Comparison of ENCODE assay signal across 10 mouse cellular contexts in genomic region chr6:147268143-147268790, GRCm38 (mm10). TPM values are rescaled to one million over a fixed set of nuclear protein-coding genes. Genes with fewer than 3 reads are reported as not detected.
DNase-seq lines count a peak whose midpoint lies in the region; ATAC-seq and TF ChIP-seq lines count a peak whose summit lies in the region.
"Had no signal": no experiment of that assay in that cellular context is flagged by ENCODE, and none has a peak within 500 bp of the region (broad histone marks: within the 10 kb centered on the region; RNA-seq: fewer than 3 reads in every experiment).

No protein-coding gene starts in this region.

- H3K4me1 ChIP-seq in heart, embryonic 13.5 days: peaks cover 9% of the 10 kb centered on the region
- no peaks in the 10 kb centered on the region for H3K4me1 ChIP-seq in ES-E14 (ENCODE audit: control insufficient read depth in 2 of 2, insufficient read depth in 2 of 2, low read length in 2 of 2, poor library complexity in 1 of 2)
- peaks cover 24% of the 10 kb centered on the region for H3K4me1 ChIP-seq in limb, embryonic 15.5 days
- peaks cover 4% of the 10 kb centered on the region for H3K4me1 ChIP-seq in stomach, embryonic 16.5 days (ENCODE audit: control insufficient read depth, insufficient read depth, low read length)

- H3K9me3 ChIP-seq in heart, embryonic 13.5 days: no peaks in the 10 kb centered on the region
- no peaks in the 10 kb centered on the region for H3K9me3 ChIP-seq in ES-E14 (ENCODE audit: control insufficient read depth, insufficient read depth, low read depth, low read length)
- H3K9me3 ChIP-seq in limb, embryonic 15.5 days: no peaks in the 10 kb centered on the region
- no peaks in the 10 kb centered on the region for H3K9me3 ChIP-seq in stomach, embryonic 16.5 days (replicated peaks; ENCODE audit: control insufficient read depth, low read length)
- H3K9me3 ChIP-seq: G1E; stomach, embryonic 15.5 days had no signal

- 3% methylated on average over 19 of the region's 19 CpGs for WGBS in heart, embryonic 13.5 days
- 2% methylated on average over 19 of the region's 19 CpGs for WGBS in limb, embryonic 15.5 days
- 4% methylated on average over 19 of the region's 19 CpGs for WGBS in stomach, embryonic 16.5 days

- ATAC-seq in heart, embryonic 13.5 days (ENCODE audit: extremely low read depth, insufficient number of reproducible peaks, low FRiP score, low TSS enrichment): no peak
- ATAC-seq in limb, embryonic 15.5 days (ENCODE audit: insufficient number of reproducible peaks, low FRiP score, low TSS enrichment, low read depth): 0 out of 2 replicates have a peak, but pooled peaks have one; percentile 21
- peak; percentile 31; the same call in 1 of the 2 replicates for ATAC-seq in stomach, embryonic 16.5 days (ENCODE audit: insufficient read depth, low FRiP score)
- no peak for ATAC-seq in frontal cortex, adult (ENCODE audit: low TSS enrichment)

- H3K9ac ChIP-seq in heart, embryonic 13.5 days: no peak overlapping the region
- no peak overlapping the region for H3K9ac ChIP-seq in ES-E14 (ENCODE audit: insufficient read depth, low read depth, low read length, poor library complexity, severe bottlenecking)
- H3K9ac ChIP-seq in limb, embryonic 15.5 days: no peak overlapping the region
- H3K9ac ChIP-seq in stomach, embryonic 16.5 days (ENCODE audit: low read length): no peak overlapping the region
- H3K9ac ChIP-seq: stomach, embryonic 15.5 days had no signal

- no peak overlapping the region for H3K4me3 ChIP-seq in heart, embryonic 13.5 days
- 0 out of 4 replicates have a peak overlapping the region, but pooled peaks of 1 of the 2 experiments have one; percentile 11 for H3K4me3 ChIP-seq in ES-E14 (ENCODE audit: insufficient read depth in 1 of 2, low read depth in 1 of 2, low read length in 2 of 2, poor library complexity in 1 of 2, severe bottlenecking in 1 of 2)
- H3K4me3 ChIP-seq in limb, embryonic 15.5 days: no peak overlapping the region
- H3K4me3 ChIP-seq in stomach, embryonic 16.5 days (replicated peaks; ENCODE audit: low read length): no peak overlapping the region
- H3K4me3 ChIP-seq: stomach, embryonic 15.5 days had no signal

- peaks cover 72% of the 10 kb centered on the region for H3K27me3 ChIP-seq in heart, embryonic 13.5 days (replicated peaks)
- H3K27me3 ChIP-seq in limb, embryonic 15.5 days: peaks cover 48% of the 10 kb centered on the region
- H3K27me3 ChIP-seq in stomach, embryonic 16.5 days (ENCODE audit: control insufficient read depth, insufficient read depth, low read length): peaks cover 30% of the 10 kb centered on the region

- in situ Hi-C loops in ES-E14 (cut with MboI; ENCODE audit: low sequenced_read_pairs in 2 of 2, unreplicated experiment in 2 of 2): no loop called here

- intact Hi-C loops in heart, postnatal 36 days (cut with DNase I): loop anchor here (10.0 kb wide), 1 partner anchor 547 kb away; no protein-coding TSS in a partner anchor

- H3K4me2 ChIP-seq in heart, embryonic 13.5 days: 0 out of 2 replicates have a peak overlapping the region, but pooled peaks have one; percentile 14
- 0 out of 2 replicates have a peak overlapping the region, but pooled peaks have one; percentile 19 for H3K4me2 ChIP-seq in limb, embryonic 15.5 days
- peak overlapping the region; percentile 19; the same call in 1 of the 2 replicates for H3K4me2 ChIP-seq in stomach, embryonic 16.5 days (ENCODE audit: low read depth, low read length)
- H3K4me2 ChIP-seq: stomach, embryonic 15.5 days had no signal

- H3K36me3 ChIP-seq in heart, embryonic 13.5 days: no peaks in the 10 kb centered on the region
- no peaks in the 10 kb centered on the region for H3K36me3 ChIP-seq in ES-E14 (ENCODE audit: control insufficient read depth, insufficient read depth, low read length, poor library complexity, severe bottlenecking)
- H3K36me3 ChIP-seq in limb, embryonic 15.5 days: no peaks in the 10 kb centered on the region
- no peaks in the 10 kb centered on the region for H3K36me3 ChIP-seq in stomach, embryonic 16.5 days (ENCODE audit: control insufficient read depth, insufficient read depth, low read length)
- H3K36me3 ChIP-seq: G1E; stomach, embryonic 15.5 days had no signal

- no peak for DNase-seq in heart, postnatal 36 days
- peak; percentile 56 for DNase-seq in ES-E14 (ENCODE audit: low read depth, low spot score)
- DNase-seq in embryo, embryonic 9.5 days (ENCODE audit: extremely low spot score): peak; percentile 35
- DNase-seq in thymus, postnatal 36 days: no peak

- H3K27ac ChIP-seq in heart, embryonic 13.5 days (replicated peaks): no peak overlapping the region
- H3K27ac ChIP-seq in ES-E14 (ENCODE audit: insufficient read depth, low read depth, low read length, poor library complexity, severe bottlenecking): no peak overlapping the region
- no peak overlapping the region for H3K27ac ChIP-seq in limb, embryonic 15.5 days
- H3K27ac ChIP-seq in stomach, embryonic 16.5 days (ENCODE audit: low read length): no peak overlapping the region
- H3K27ac ChIP-seq: stomach, embryonic 15.5 days had no signal

TF ChIP-seq in ES-E14, 5 proteins besides CTCF, POLR2A, EP300 and RAD21:
- no peak for TF ChIP-seq HCFC1 (IDR thresholded peaks at IDR 0.05; ENCODE audit: borderline replicate concordance, insufficient read depth, low read length)
- no peak for TF ChIP-seq MAFK (IDR thresholded peaks at IDR 0.05; ENCODE audit: insufficient read depth, low read depth, low read length)
- no peak for TF ChIP-seq ZNF384 (IDR thresholded peaks at IDR 0.05; ENCODE audit: low read depth, low read length)
- TF ChIP-seq CHD2 (IDR thresholded peaks at IDR 0.05; ENCODE audit: low read depth, low read length): no peak
- TF ChIP-seq ZC3H11A (IDR thresholded peaks at IDR 0.05; ENCODE audit: borderline replicate concordance, low read depth, low read length): no peak
TF ChIP-seq in ES-E14: peak in this region for 0.

RNA-seq across cellular contexts. Expression of gene Pthlh, which starts 4.3 kb away (rescaled TPM):
- polyA plus RNA-seq in heart, embryonic 13.5 days (2015; fragmentation: Nextera tagmentation; extraction: Ambion mirVana): 2.4 and 2.7 TPM in 2 replicates
- 1 to 10 TPM; 1.2 to 1.7 TPM for total RNA-seq in heart, postnatal 36 days (2021)
- not detected in 2 replicates for total RNA-seq in ES-E14 (2012; rRNA removed)
- polyA plus RNA-seq in limb, embryonic 15.5 days (2015; fragmentation: Nextera tagmentation; extraction: Ambion mirVana): 9.7 and 11.4 TPM in 2 replicates
- 3.6 and 3.9 TPM in 2 replicates for polyA plus RNA-seq in stomach, embryonic 16.5 days (2015; fragmentation: Nextera tagmentation; extraction: Ambion mirVana)
- total RNA-seq: G1E had no signal
- polyA plus RNA-seq: G1E had no signal

Comparison
In these comparisons a context has a peak if more than half of its experiments do, and no peak if none do; other contexts are left out.
1. ATAC-seq: peak in limb, embryonic 15.5 days (single experiment) and stomach, embryonic 16.5 days (single experiment); none in heart, embryonic 13.5 days (single experiment) and frontal cortex, adult (single experiment).
2. DNase-seq: peak in ES-E14 (single experiment) and embryo, embryonic 9.5 days (single experiment); none in heart, postnatal 36 days (0 of 2) and thymus, postnatal 36 days (0 of 2).
3. Peak in every context shown above with its lines, with median percentiles within 50 percentile points of each other: H3K4me2 ChIP-seq.